Mouse (Mus musculus) forebrain, postnatal 0 days (tissue): ENCODE measurements around the gene Prtn3. TPM values are rescaled to one million over a fixed set of nuclear protein-coding genes. Genes with fewer than 3 reads are reported as not detected.

ENCODE experiments used
- ATAC-seq: fragments of 200-750 bp; cut with Nextera tagmentation; 2 replicates; pipeline ENCODE4 v1.8.0; 2017; ENCODE audit warnings: mild to moderate bottlenecking, moderate library complexity
- DNase-seq: peaks from one replicate; pipeline ENCODE4 v3.0.0-alpha.2; 2015
- H3K27ac ChIP-seq: fragments of 300-500 bp; sonication (generic); 2 replicates; pipeline ENCODE4 v1.5.1; 2014; ENCODE audit warnings: low read depth, mild to moderate bottlenecking, antibody characterized with exemption, low read length, moderate library complexity, mixed read lengths
- H3K27me3 ChIP-seq: fragments of 300-500 bp; sonication (generic); 2 replicates; pipeline ENCODE4 v1.6.1; 2014; ENCODE audit warnings: mild to moderate bottlenecking, low read length, mixed read lengths; ENCODE audit not compliant: insufficient read depth
- H3K36me3 ChIP-seq: fragments of 300-500 bp; sonication (generic); 2 replicates; pipeline ENCODE4 v1.6.1; 2014; ENCODE audit warnings: mild to moderate bottlenecking, moderate library complexity; ENCODE audit not compliant: insufficient read depth
- H3K4me1 ChIP-seq: fragments of 300-500 bp; sonication (generic); 2 replicates; pipeline ENCODE4 v1.6.1; 2014; ENCODE audit warnings: antibody characterized with exemption; ENCODE audit not compliant: insufficient read depth
- H3K4me2 ChIP-seq: fragments of 300-500 bp; sonication (generic); 2 replicates; pipeline ENCODE4 v1.6.1; 2014; ENCODE audit warnings: low read depth, mild to moderate bottlenecking, moderate library complexity
- H3K4me3 ChIP-seq: fragments of 300-500 bp; sonication (generic); 2 replicates; pipeline ENCODE4 v1.5.1; 2014; ENCODE audit warnings: low read depth, low read length, mixed read lengths
- H3K9ac ChIP-seq: fragments of 300-500 bp; sonication (generic); 2 replicates; pipeline ENCODE4 v1.6.1; 2014; ENCODE audit warnings: mild to moderate bottlenecking
- H3K9me3 ChIP-seq: fragments of 300-500 bp; sonication (generic); 2 replicates; pipeline ENCODE4 v1.6.1; 2016; ENCODE audit warnings: low read length
- CTCF ChIP-seq: sonication (generic); IDR thresholded peaks from 2 replicates; pipeline ENCODE4 v1.5.1; 2016; ENCODE audit warnings: antibody characterized with exemption, control low read depth, low read depth
- WGBS: fragments of 180-500 bp; shearing (Covaris S2); extraction: QIAGEN DNeasy Blood & Tissue Kit; methylation state at CpG from one replicate; pipeline ENCODE4 v1.1.7; 2014; 5-methylcytosine and 5-hydroxymethylcytosine counted together
- polyA plus RNA-seq: library from polyadenylated mRNA; unstranded; fragments of >200 nt; fragmentation: Nextera tagmentation; extraction: Ambion mirVana; gene quantifications from 2 replicates; pipeline ENCODE4 v1.2.1, GENCODE M21; 2015
- total RNA-seq: library from RNA; depleted of rRNA; stranded (reverse); fragments of >200 nt; gene quantifications from 2 replicates; pipeline ENCODE4 v1.2.3, GENCODE M21; 2014; rRNA removed

The Prtn3 gene
- total RNA-seq (4.9 and 7.8 TPM in 2 replicates), polyA plus RNA-seq (14.9 and 15.4 TPM in 2 replicates)

- Histone ChIP-seq H3K4me1 (no peaks in the 10 kb centered on the region), H3K4me2 (peak within 1 kb of the TSS; percentile 67), H3K4me3 (peak within 1 kb of the TSS; percentile 54), H3K27ac (peak within 1 kb of the TSS; percentile 93), H3K36me3 (peaks cover 12% of the 10 kb centered on the region), H3K9ac (peak within 1 kb of the TSS; percentile 87), H3K27me3 (no peaks in the 10 kb centered on the region), H3K9me3 (no peaks in the 10 kb centered on the region)
- TF ChIP-seq CTCF, result no peak; the same call in 1 of the 2 replicates
- DNase-seq, result peak; percentile 89
- WGBS, result under 1% methylated on average over 39 of the region's 57 CpGs
- peak; percentile 88 for ATAC-seq
These were observed at the start of gene Prtn3, which contains the start of gene Plppr3 for GRCm38 (mm10) chr10:79874290-79874862. Prtn3 (plus strand) TSS chr10:79874476. Plppr3 (minus strand) TSS chr10:79874634.

GRCm38 (mm10) chr10:79831583-79831982 lies 42.7 kb upstream of the Prtn3 start:
- no peak overlapping the region for H3K4me3 ChIP-seq
- 76% methylated on average over 3 of the region's 3 CpGs for WGBS

GRCm38 (mm10) chr10:79832026-79832785 lies 42.1 kb upstream of the Prtn3 start:
- WGBS, result 56% methylated on average over 7 of the region's 7 CpGs
- no peak for ATAC-seq
- H3K4me3 ChIP-seq, result no peak overlapping the region

More at GRCm38 (mm10) chr10:79831583-79831982, 42.7 kb upstream of the Prtn3 start:
- DNase-seq (no peak), ATAC-seq (no peak)
- Histone ChIP-seq H3K27ac (no peak overlapping the region), H3K9me3 (no peaks in the 10 kb centered on the region), H3K9ac (no peak overlapping the region), H3K27me3 (no peaks in the 10 kb centered on the region), H3K4me1 (no peaks in the 10 kb centered on the region), H3K4me2 (no peak overlapping the region), H3K36me3 (no peaks in the 10 kb centered on the region)
- no peak for TF ChIP-seq CTCF

GRCm38 (mm10) chr10:79832786-79833181 lies 41.5 kb upstream of the Prtn3 start:
- no peaks in the 10 kb centered on the region for H3K4me1 ChIP-seq
- H3K27me3 ChIP-seq, result no peaks in the 10 kb centered on the region
- no peak overlapping the region for H3K27ac ChIP-seq
- H3K36me3 ChIP-seq, result no peaks in the 10 kb centered on the region
- H3K4me3 ChIP-seq, result no peak overlapping the region
- H3K9ac ChIP-seq, result no peak overlapping the region
- no peak for TF ChIP-seq CTCF
- no peak overlapping the region for H3K4me2 ChIP-seq
- no peaks in the 10 kb centered on the region for H3K9me3 ChIP-seq
- 80% methylated on average over 9 of the region's 9 CpGs for WGBS
- DNase-seq, result no peak
- ATAC-seq, result no peak

More at GRCm38 (mm10) chr10:79832026-79832785, 42.1 kb upstream of the Prtn3 start:
- no peak overlapping the region for H3K27ac ChIP-seq
- no peaks in the 10 kb centered on the region for H3K36me3 ChIP-seq
- H3K9me3 ChIP-seq, result no peaks in the 10 kb centered on the region
- no peak for TF ChIP-seq CTCF
- no peaks in the 10 kb centered on the region for H3K4me1 ChIP-seq
- DNase-seq, result no peak
- H3K27me3 ChIP-seq, result no peaks in the 10 kb centered on the region
- no peak overlapping the region for H3K4me2 ChIP-seq
- no peak overlapping the region for H3K9ac ChIP-seq

- Histone ChIP-seq H3K36me3 (no peaks in the 10 kb centered on the region), H3K4me2 (no peak overlapping the region), H3K4me1 (no peaks in the 10 kb centered on the region), H3K9ac (no peak overlapping the region), H3K9me3 (no peaks in the 10 kb centered on the region), H3K4me3 (no peak overlapping the region), H3K27ac (no peak overlapping the region), H3K27me3 (no peaks in the 10 kb centered on the region)
- peak; percentile 84 for DNase-seq
- peak; percentile 96 for TF ChIP-seq CTCF
- ATAC-seq, result peak; percentile 84
- 26% methylated on average over 9 of the region's 9 CpGs for WGBS
These were observed 39.4 kb upstream of the Prtn3 start for GRCm38 (mm10) chr10:79834769-79835398.

- no peak for DNase-seq
- no peak for ATAC-seq
- no peak overlapping the region for H3K4me3 ChIP-seq
- H3K9ac ChIP-seq, result no peak overlapping the region
- H3K4me2 ChIP-seq, result no peak overlapping the region
- no peak for TF ChIP-seq CTCF
- no peaks in the 10 kb centered on the region for H3K4me1 ChIP-seq
- no peaks in the 10 kb centered on the region for H3K27me3 ChIP-seq
- H3K27ac ChIP-seq, result no peak overlapping the region
- H3K9me3 ChIP-seq, result no peaks in the 10 kb centered on the region
- WGBS, result 95% methylated on average over 3 of the region's 3 CpGs
- no peaks in the 10 kb centered on the region for H3K36me3 ChIP-seq
These were observed 37.4 kb upstream of the Prtn3 start for GRCm38 (mm10) chr10:79836918-79837317.

GRCm38 (mm10) chr10:79838151-79838550 lies 36.1 kb upstream of the Prtn3 start:
- Histone ChIP-seq H3K4me2 (no peak overlapping the region), H3K27me3 (no peaks in the 10 kb centered on the region), H3K9ac (no peak overlapping the region), H3K36me3 (no peaks in the 10 kb centered on the region), H3K4me1 (no peaks in the 10 kb centered on the region), H3K27ac (no peak overlapping the region), H3K4me3 (no peak overlapping the region), H3K9me3 (no peaks in the 10 kb centered on the region)
- WGBS, result 73% methylated on average over 2 of the region's 2 CpGs
- no peak for TF ChIP-seq CTCF
- ATAC-seq, result no peak
- no peak for DNase-seq
